Mouse (Mus musculus): ENCODE measurements around the gene Plekho1.

- TF ChIP-seq CTCF (IDR thresholded peaks at IDR 0.05; ENCODE audit: borderline replicate concordance, extremely low read depth, insufficient read depth, insufficient read length) (no peak), POLR2A (IDR thresholded peaks at IDR 0.05; ENCODE audit: borderline replicate concordance, extremely low read depth, insufficient read depth, insufficient read length, poor library complexity, severe bottlenecking) (no peak)
Measured at GRCm38 (mm10) chr3:96033046-96033445, 37.2 kb upstream of the Plekho1 start.
